Mouse (Mus musculus) heart, embryonic 14.5 days (tissue): ENCODE measurements at regions not wholly inside any gene's neighbourhood (a gene's known extent, or its start where the extent isn't known, plus 50 kb on each side); places are given as distances from the start of the nearest gene placed in this dataset.

ENCODE experiments used
- ATAC-seq: fragments of 200-750 bp; cut with Nextera tagmentation; 2 replicates; pipeline ENCODE4 v1.8.0; 2017; ENCODE audit warnings: low read depth, moderate TSS enrichment; ENCODE audit not compliant: insufficient number of reproducible peaks, insufficient read depth, low FRiP score
- H3K27ac ChIP-seq, 2 experiments: fragments of 200-500 bp in 1 of 2; fragments of 300-500 bp in 1 of 2; sonication (generic) in 1 of 2; replicated peaks in 1 of 2; 2 replicates each; pipeline ENCODE4 v1.5.1; 2012 to 2014; ENCODE audit warnings: low read depth in 2 of 2, low read length in 2 of 2, control low read depth in 1 of 2, mild to moderate bottlenecking in 1 of 2, mixed read lengths in 1 of 2; ENCODE audit not compliant: control insufficient read depth in 1 of 2, insufficient read depth in 1 of 2
- H3K27me3 ChIP-seq: fragments of 300-500 bp; sonication (generic); 2 replicates; pipeline ENCODE4 v1.6.1; 2014; ENCODE audit warnings: mild to moderate bottlenecking, low read length, control low read depth; ENCODE audit not compliant: control insufficient read depth, insufficient read depth
- H3K36me3 ChIP-seq: fragments of 300-500 bp; sonication (generic); 2 replicates; pipeline ENCODE4 v1.6.1; 2014; ENCODE audit warnings: mild to moderate bottlenecking, control low read depth, low read length, mixed read lengths; ENCODE audit not compliant: control insufficient read depth, insufficient read depth
- H3K4me1 ChIP-seq, 2 experiments: fragments of 200-500 bp in 1 of 2; fragments of 300-500 bp in 1 of 2; sonication (generic) in 1 of 2; 2 replicates each; pipeline ENCODE4 v1.6.1; 2012 to 2014; ENCODE audit warnings: low read length in 2 of 2, control low read depth in 1 of 2, mixed read lengths in 1 of 2; ENCODE audit not compliant: control insufficient read depth in 2 of 2, insufficient read depth in 2 of 2
- H3K4me2 ChIP-seq: fragments of 300-500 bp; sonication (generic); 2 replicates; pipeline ENCODE4 v1.6.1; 2014; ENCODE audit warnings: mild to moderate bottlenecking, low read length
- H3K4me3 ChIP-seq, 2 experiments: fragments of 200-500 bp in 1 of 2; fragments of 300-500 bp in 1 of 2; sonication (generic) in 1 of 2; 2 replicates each; pipeline ENCODE4 v1.5.1; 2012 to 2014; ENCODE audit warnings: low read length in 2 of 2, mild to moderate bottlenecking in 2 of 2, control low read depth in 1 of 2, low read depth in 1 of 2, moderate library complexity in 1 of 2; ENCODE audit not compliant: control insufficient read depth in 1 of 2, insufficient read depth in 1 of 2
- H3K9ac ChIP-seq: fragments of 300-500 bp; sonication (generic); 2 replicates; pipeline ENCODE4 v1.6.1; 2014; ENCODE audit warnings: mild to moderate bottlenecking, low read length
- H3K9me3 ChIP-seq: fragments of 300-500 bp; sonication (generic); 2 replicates; pipeline ENCODE4 v1.6.1; 2016; ENCODE audit warnings: low read length, control low read depth; ENCODE audit not compliant: control insufficient read depth
- WGBS: fragments of 180-500 bp; shearing (Covaris S2); extraction: QIAGEN DNeasy Blood & Tissue Kit; methylation state at CpG from one replicate; pipeline ENCODE4 v1.1.7; 2014; 5-methylcytosine and 5-hydroxymethylcytosine counted together

DNA sequence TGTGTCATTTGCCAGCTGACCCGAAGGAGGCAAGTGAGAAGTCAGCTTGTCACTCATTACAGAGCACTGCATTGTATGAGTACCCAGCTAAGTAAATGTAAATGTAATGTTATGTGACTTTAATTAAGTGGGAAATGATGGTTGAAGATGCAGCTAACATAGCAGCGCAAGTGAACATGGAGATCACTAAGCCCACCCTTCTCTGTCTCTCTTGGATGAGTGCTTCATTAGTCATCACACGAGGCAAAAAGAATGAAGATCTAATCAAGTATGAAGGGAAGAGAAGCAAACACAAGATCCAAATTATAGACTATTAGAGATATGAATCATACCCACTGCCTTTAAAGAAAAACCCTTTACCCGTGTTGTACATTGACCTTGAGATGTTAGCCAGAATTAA is 61.8 kb upstream of the Cldn18 start:
- H3K36me3 ChIP-seq: no peaks in the 10 kb centered on the region

DNA sequence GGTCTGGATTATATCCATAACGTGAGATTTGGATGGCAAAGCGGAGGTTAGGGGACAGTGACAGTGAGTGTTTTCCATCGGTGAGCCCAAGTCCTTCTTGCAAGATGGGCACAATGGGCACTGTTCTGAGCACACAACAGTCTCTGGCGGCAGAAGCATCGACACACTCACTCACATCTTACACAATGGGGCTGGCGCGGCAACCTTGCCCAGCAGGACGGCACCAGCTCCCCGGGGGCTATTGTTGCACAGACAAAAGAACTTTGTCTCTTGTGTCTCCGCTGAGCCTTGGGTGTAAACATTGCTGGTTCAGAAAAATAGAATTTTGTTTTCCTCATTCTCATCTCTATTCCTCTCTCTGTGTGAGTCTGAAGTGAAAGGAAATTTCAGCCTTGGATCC is 53.6 kb upstream of the Cldn18 start:
- no peak overlapping the region for H3K4me3 ChIP-seq
- H3K27me3 ChIP-seq: no peaks in the 10 kb centered on the region
- 25% methylated on average over 10 of the region's 10 CpGs for WGBS
- H3K4me1 ChIP-seq: no peaks in the 10 kb centered on the region
- H3K9me3 ChIP-seq: no peaks in the 10 kb centered on the region
- H3K9ac ChIP-seq: no peak overlapping the region
- H3K4me2 ChIP-seq: no peak overlapping the region
- H3K36me3 ChIP-seq: no peaks in the 10 kb centered on the region
- no peak for ATAC-seq
- no peak overlapping the region for H3K27ac ChIP-seq

More for the DNA sequence above, 61.8 kb upstream of the Cldn18 start:
- no peaks in the 10 kb centered on the region for H3K4me1 ChIP-seq
- H3K27ac ChIP-seq: no peak overlapping the region
- no peak overlapping the region for H3K9ac ChIP-seq
- WGBS: 80% methylated on average over 4 of the region's 4 CpGs
- no peak for ATAC-seq
- no peaks in the 10 kb centered on the region for H3K9me3 ChIP-seq
- H3K4me3 ChIP-seq: no peak overlapping the region
- H3K27me3 ChIP-seq: no peaks in the 10 kb centered on the region
- H3K4me2 ChIP-seq: no peak overlapping the region
